Mouse (Mus musculus): Measurements from ENCODE around the gene Celsr2. TPM values are rescaled to one million over a fixed set of nuclear protein-coding genes. Genes with fewer than 3 reads are reported as not detected.

Gene Celsr2
- total and polyA plus RNA-seq, 2 experiments from 2014 or later = 24.4 to 83.4 TPM

GRCm38 (mm10) chr3:108423006-108423405, 7.7 kb upstream of the Celsr2 start:
- ATAC-seq (ENCODE audit: low FRiP score) = no peak

GRCm38 (mm10) chr3:108415831-108416223, 475 bp upstream of the Celsr2 start:
- ATAC-seq (ENCODE audit: low FRiP score) (peak; percentile 90), DNase-seq (ENCODE audit: low spot score) (peak; percentile 95)
- Histone ChIP-seq H3K9me3 (ENCODE audit: low read length) (no peaks in the 10 kb centered on the region), H3K9ac (replicated peaks; ENCODE audit: low read length, poor library complexity, severe bottlenecking) (peak overlapping the region; percentile 94), H3K36me3 (ENCODE audit: insufficient read depth, low read length) (peaks cover 23% of the 10 kb centered on the region), H3K4me1 (ENCODE audit: insufficient read depth, low read length) (peaks cover 22% of the 10 kb centered on the region), H3K4me3 (ENCODE audit: low read depth, low read length) (peak overlapping the region; percentile 84), H3K4me2 (ENCODE audit: low read depth, low read length, poor library complexity, severe bottlenecking) (peak overlapping the region; percentile 76), H3K27me3 (ENCODE audit: insufficient read depth, low read length) (no peaks in the 10 kb centered on the region), H3K27ac (ENCODE audit: low read depth, low read length) (peak overlapping the region; percentile 96)
- TF ChIP-seq CTCF (IDR thresholded peaks at IDR 0.05) = peak; percentile 42
- WGBS = under 1% methylated on average over 44 of the region's 48 CpGs

More at GRCm38 (mm10) chr3:108423006-108423405, 7.7 kb upstream of the Celsr2 start:
- Histone ChIP-seq H3K27ac (ENCODE audit: low read depth, low read length) (no peak overlapping the region), H3K4me2 (ENCODE audit: low read depth, low read length, poor library complexity, severe bottlenecking) (no peak overlapping the region), H3K9ac (replicated peaks; ENCODE audit: low read length, poor library complexity, severe bottlenecking) (no peak overlapping the region; the same call in 1 of the 2 replicates), H3K4me1 (ENCODE audit: insufficient read depth, low read length) (peaks cover 5% of the 10 kb centered on the region; the same call in 1 of the 2 replicates), H3K9me3 (ENCODE audit: low read length) (no peaks in the 10 kb centered on the region), H3K36me3 (ENCODE audit: insufficient read depth, low read length) (peaks cover 29% of the 10 kb centered on the region), H3K27me3 (ENCODE audit: insufficient read depth, low read length) (no peaks in the 10 kb centered on the region), H3K4me3 (ENCODE audit: low read depth, low read length) (no peak overlapping the region)
- peak; percentile 33 for DNase-seq (ENCODE audit: low spot score)
- 28% methylated on average over 6 of the region's 6 CpGs for WGBS
- TF ChIP-seq CTCF (IDR thresholded peaks at IDR 0.05) = no peak

- Histone ChIP-seq H3K4me3 (ENCODE audit: low read depth, low read length) (no peak overlapping the region), H3K4me1 (ENCODE audit: insufficient read depth, low read length) (peaks cover 34% of the 10 kb centered on the region), H3K9me3 (ENCODE audit: low read length) (no peaks in the 10 kb centered on the region), H3K4me2 (ENCODE audit: low read depth, low read length, poor library complexity, severe bottlenecking) (no peak overlapping the region), H3K9ac (replicated peaks; ENCODE audit: low read length, poor library complexity, severe bottlenecking) (no peak overlapping the region), H3K27me3 (ENCODE audit: insufficient read depth, low read length) (no peaks in the 10 kb centered on the region), H3K27ac (ENCODE audit: low read depth, low read length) (no peak overlapping the region), H3K36me3 (ENCODE audit: insufficient read depth, low read length) (peaks cover 23% of the 10 kb centered on the region)
- DNase-seq (ENCODE audit: low spot score) = no peak
- no peak for TF ChIP-seq CTCF (IDR thresholded peaks at IDR 0.05)
- 98% methylated on average over 35 of the region's 35 CpGs for WGBS
- no peak for ATAC-seq (ENCODE audit: low FRiP score)
These were observed 1.6 kb downstream of the Celsr2 start for GRCm38 (mm10) chr3:108413634-108414360.

- H3K27me3 ChIP-seq (ENCODE audit: insufficient read depth, low read length) = no peaks in the 10 kb centered on the region
- WGBS = 14% methylated on average over 8 of the region's 8 CpGs
- no peaks in the 10 kb centered on the region for H3K9me3 ChIP-seq (ENCODE audit: low read length)
- peak overlapping the region; percentile 30 for H3K4me3 ChIP-seq (ENCODE audit: low read depth, low read length)
- H3K9ac ChIP-seq (replicated peaks; ENCODE audit: low read length, poor library complexity, severe bottlenecking) = peak overlapping the region; percentile 67
- ATAC-seq (ENCODE audit: low FRiP score) = peak; percentile 42
- peak overlapping the region; percentile 63 for H3K4me2 ChIP-seq (ENCODE audit: low read depth, low read length, poor library complexity, severe bottlenecking)
- DNase-seq (ENCODE audit: low spot score) = peak; percentile 91
- H3K4me1 ChIP-seq (ENCODE audit: insufficient read depth, low read length) = peaks cover 34% of the 10 kb centered on the region
- peak overlapping the region; percentile 72 for H3K27ac ChIP-seq (ENCODE audit: low read depth, low read length)
- TF ChIP-seq CTCF (IDR thresholded peaks at IDR 0.05) = no peak
- peaks cover 25% of the 10 kb centered on the region for H3K36me3 ChIP-seq (ENCODE audit: insufficient read depth, low read length)
These were observed 3.6 kb downstream of the Celsr2 start for GRCm38 (mm10) chr3:108411754-108412121.

GRCm38 (mm10) chr3:108411026-108411753, 4.2 kb downstream of the Celsr2 start:
- peak overlapping the region; percentile 72 for H3K27ac ChIP-seq (ENCODE audit: low read depth, low read length)
- H3K4me2 ChIP-seq (ENCODE audit: low read depth, low read length, poor library complexity, severe bottlenecking) = peak overlapping the region; percentile 63
- DNase-seq (ENCODE audit: low spot score) (peak; percentile 36), ATAC-seq (ENCODE audit: low FRiP score) (peak; percentile 2; the same call in 1 of the 2 replicates)
- 5% methylated on average over 5 of the region's 5 CpGs for WGBS
- no peak for TF ChIP-seq CTCF (IDR thresholded peaks at IDR 0.05)
- H3K27me3 ChIP-seq (ENCODE audit: insufficient read depth, low read length) = no peaks in the 10 kb centered on the region
- H3K36me3 ChIP-seq (ENCODE audit: insufficient read depth, low read length) = peaks cover 30% of the 10 kb centered on the region
- no peaks in the 10 kb centered on the region for H3K9me3 ChIP-seq (ENCODE audit: low read length)
- peak overlapping the region; percentile 30 for H3K4me3 ChIP-seq (ENCODE audit: low read depth, low read length)
- H3K9ac ChIP-seq (replicated peaks; ENCODE audit: low read length, poor library complexity, severe bottlenecking) = peak overlapping the region; percentile 67
- peaks cover 34% of the 10 kb centered on the region for H3K4me1 ChIP-seq (ENCODE audit: insufficient read depth, low read length)

GRCm38 (mm10) chr3:108410359-108410714, 5.0 kb downstream of the Celsr2 start:
- peak; percentile 50 for DNase-seq (ENCODE audit: low spot score)
- ATAC-seq (ENCODE audit: low FRiP score) = no peak
- Histone ChIP-seq H3K4me1 (ENCODE audit: insufficient read depth, low read length) (peaks cover 39% of the 10 kb centered on the region), H3K4me2 (ENCODE audit: low read depth, low read length, poor library complexity, severe bottlenecking) (peak overlapping the region; percentile 63), H3K27me3 (ENCODE audit: insufficient read depth, low read length) (no peaks in the 10 kb centered on the region), H3K4me3 (ENCODE audit: low read depth, low read length) (peak overlapping the region; percentile 30), H3K9me3 (ENCODE audit: low read length) (no peaks in the 10 kb centered on the region), H3K36me3 (ENCODE audit: insufficient read depth, low read length) (peaks cover 33% of the 10 kb centered on the region), H3K27ac (ENCODE audit: low read depth, low read length) (peak overlapping the region; percentile 72), H3K9ac (replicated peaks; ENCODE audit: low read length, poor library complexity, severe bottlenecking) (peak overlapping the region; percentile 67)
- 8% methylated on average over 5 of the region's 5 CpGs for WGBS
- no peak for TF ChIP-seq CTCF (IDR thresholded peaks at IDR 0.05)
